Mouse (Mus musculus) forelimb bud, embryonic 11.5 days (tissue): Measurements from ENCODE around the gene Lypd6b.

Experiments
- DNase-seq: peaks from one replicate; pipeline ENCODE4 v3.0.0-alpha.2; 2012; ENCODE audit warnings: low read depth, low spot score

The Lypd6b gene

DNA sequence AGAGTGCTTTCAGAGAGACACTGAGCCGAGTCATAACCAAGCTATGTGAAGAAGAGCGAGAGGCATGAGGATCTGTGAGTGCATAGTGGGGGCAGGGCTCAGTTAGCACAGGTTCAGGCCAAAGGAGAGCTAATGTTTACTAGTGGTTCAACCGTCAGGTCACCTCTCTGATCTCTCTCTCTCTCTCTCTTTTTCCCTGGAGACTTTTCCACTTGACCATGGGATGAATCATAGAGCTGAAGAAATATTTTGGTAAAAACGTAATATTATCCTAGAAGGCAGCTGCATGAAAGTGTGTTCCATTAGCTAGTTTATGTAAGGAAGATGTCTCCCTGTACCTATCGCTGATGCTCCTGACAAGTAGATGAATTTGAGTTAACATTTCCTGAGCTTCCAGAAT, 30.6 kb downstream of the Lypd6b start:
- DNase-seq, result no peak

- no peak for DNase-seq
Measured at GRCm38 (mm10) chr2:49822312-49822711, 34.8 kb downstream of the Lypd6b start.

DNA sequence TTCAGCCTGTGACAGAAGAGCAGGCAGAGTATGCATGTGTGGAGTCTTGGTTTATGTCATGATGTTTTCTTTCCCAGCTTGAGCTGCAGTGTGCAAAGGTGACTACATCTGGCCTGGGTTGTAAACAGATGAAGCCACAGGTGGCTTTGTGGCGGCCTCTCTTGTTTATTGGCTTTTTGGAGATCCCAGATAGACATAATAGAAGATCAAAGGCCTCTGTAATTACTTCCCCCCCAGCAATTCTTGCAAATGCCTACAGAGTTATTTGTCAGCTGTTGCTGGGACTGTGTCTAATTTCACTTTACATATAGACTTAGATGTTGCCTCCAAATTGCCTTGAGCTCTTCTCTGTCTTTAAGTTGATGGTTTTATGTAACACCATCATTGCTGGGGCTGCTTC, 38.1 kb downstream of the Lypd6b start:
- peak; percentile 51 for DNase-seq

DNA sequence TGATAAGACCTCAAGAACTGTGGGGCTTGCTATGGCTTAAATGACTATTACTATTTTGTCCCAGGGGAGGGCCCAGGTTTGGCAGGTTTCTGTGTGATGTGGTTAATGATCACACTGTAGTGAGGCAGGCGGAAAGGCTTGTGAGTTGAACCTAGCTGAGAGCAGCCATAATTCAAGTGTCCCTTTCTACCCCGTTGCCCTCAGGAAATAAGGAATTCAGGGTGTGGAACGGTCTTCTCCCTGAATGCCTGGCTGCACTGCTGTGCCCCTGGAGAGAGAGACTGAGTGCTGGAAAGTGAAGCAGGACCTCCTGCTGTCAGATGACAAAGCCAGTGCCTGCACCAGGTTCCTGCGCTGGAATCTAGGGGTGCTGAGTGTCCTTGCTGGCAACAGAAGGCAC, 40.3 kb downstream of the Lypd6b start:
- no peak for DNase-seq

GRCm38 (mm10) chr2:49830369-49830768, 42.9 kb downstream of the Lypd6b start:
- DNase-seq, result no peak

GRCm38 (mm10) chr2:49832277-49832803, 44.9 kb downstream of the Lypd6b start:
- DNase-seq, result no peak

DNA sequence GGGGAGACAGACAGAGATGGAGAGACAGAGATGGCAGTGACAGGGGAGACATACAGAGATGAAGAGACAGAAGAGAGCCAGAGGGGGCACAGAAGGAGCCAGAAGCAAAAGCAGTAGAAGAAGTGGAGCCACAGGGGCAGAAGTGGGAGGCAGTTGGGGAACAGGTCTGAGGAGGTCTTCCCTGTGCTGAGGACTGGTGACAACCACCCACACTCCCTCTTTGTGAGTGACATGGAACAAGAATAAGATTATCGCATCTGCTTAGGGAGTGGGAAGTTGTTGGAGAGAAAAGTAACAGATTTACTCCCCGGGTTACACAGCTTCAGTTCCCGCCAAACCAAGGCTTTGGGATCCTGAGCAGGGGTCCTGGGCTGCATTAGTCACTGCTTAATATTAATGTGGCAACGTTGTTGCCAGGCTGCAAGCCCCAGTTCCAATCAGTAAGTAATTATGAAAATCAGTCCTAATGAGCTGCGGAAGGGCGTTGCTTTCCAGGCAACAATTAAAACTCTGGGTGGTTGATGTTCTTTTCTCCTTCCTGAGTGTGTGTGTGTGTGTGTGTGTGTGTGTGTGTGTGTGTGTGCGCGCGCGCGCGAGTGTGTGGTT, 50.1 kb downstream of the Lypd6b start:
- DNase-seq, result no peak

DNA sequence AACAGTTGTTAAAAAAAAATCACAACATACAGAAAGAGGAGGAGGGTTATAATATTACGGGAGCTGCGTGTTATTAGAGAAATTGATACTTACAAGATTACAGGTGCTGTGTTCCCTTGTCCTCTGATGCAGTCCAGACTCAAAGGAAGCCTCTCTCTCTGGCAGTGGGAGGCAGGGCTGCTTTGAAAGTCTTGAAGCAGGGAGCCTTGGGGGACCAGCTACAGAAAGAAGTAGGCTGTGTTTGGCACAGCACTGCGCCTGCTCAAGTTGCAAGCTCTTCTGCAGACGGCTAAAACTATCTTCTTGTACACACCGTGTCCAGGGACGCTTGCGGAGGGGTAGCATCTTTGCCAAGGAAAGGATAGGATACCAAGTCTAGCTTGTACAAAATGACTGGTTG, 51.1 kb downstream of the Lypd6b start:
- no peak for DNase-seq

DNA sequence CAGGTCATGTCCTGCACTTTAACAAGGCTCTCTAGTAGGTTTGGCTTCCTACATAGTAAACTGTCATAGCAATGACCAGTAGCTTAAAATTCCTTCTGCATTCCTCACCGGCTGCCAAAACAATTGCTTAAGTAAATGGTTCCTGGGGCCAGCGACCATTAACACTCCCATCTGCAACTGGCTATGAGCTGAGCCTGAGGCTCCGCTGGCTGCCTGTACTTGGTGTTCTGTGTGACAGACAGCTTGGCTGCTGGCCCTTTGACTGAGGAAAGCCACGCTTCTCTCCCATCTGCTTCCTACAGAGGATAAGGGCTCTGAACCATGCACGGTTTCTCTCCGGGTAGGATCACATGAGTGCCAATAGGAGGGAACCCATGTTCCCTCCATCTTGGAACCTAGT, 53.1 kb downstream of the Lypd6b start:
- DNase-seq, result peak; percentile 31

GRCm38 (mm10) chr2:49841089-49841488, 53.6 kb downstream of the Lypd6b start:
- no peak for DNase-seq

GRCm38 (mm10) chr2:49845104-49845503, 57.6 kb downstream of the Lypd6b start:
- no peak for DNase-seq

- no peak for DNase-seq
Measured at GRCm38 (mm10) chr2:49846097-49846496, 58.6 kb downstream of the Lypd6b start.

DNA sequence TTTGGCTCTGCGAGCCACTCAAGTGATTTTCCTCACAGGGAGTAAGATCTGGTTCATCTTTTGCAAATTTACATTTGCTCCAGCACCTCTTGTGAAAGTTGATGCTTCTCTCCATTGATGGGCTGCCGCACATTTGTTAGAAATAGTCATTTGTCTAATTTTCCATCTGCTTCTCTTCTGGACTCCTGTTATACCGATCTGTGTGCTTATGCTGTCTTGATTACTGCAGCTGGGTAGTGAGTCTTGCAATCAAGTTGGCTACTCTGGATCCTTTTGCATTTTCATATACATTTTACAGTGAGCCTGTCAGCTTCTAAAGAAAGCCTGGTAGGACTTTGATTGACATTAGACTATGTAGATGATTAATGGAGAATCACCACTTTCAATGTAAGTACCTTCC, 59.4 kb downstream of the Lypd6b start:
- no peak for DNase-seq

DNA sequence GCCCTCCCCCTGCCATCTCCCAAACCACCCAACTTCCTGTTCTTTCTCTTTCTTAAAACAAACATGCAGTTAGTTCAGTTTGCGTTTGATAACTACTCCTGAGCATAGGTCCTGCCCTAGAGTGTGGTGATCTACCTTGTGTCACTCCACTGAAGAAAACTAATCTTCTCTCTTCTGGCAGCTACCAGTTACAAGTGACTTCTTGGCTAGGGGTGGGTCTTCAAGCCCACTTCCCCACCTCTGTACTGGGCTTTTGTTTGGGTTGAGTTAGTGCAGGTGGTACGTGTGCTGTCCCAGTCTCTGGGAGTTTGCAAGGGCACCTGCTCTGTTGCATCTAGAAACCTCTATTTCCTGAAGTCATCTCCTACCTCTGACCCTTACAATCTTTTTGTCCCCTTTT, 60.3 kb downstream of the Lypd6b start:
- no peak for DNase-seq

- DNase-seq, result no peak
Measured at GRCm38 (mm10) chr2:49849771-49850170, 62.3 kb downstream of the Lypd6b start.

- no peak for DNase-seq
Measured at GRCm38 (mm10) chr2:49851977-49852376, 64.5 kb downstream of the Lypd6b start.

DNA sequence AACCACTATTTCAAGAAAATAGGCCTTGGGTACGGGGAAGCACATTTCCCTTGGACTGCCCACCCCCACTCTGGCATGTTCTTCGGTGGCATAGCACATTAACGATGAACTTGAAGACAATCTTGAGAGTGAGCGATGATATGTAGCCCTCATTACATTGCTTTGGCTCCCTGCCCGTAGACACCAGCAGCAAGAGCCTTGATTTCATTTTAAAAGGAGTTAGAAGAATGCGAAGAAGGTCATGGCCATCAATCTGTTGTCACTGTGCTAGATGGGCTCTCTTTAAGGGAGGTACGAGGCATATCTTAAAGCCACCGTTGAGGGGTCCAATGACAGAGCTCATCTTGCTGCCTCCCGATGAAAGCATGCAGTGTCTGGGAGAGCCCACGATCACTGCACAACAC, 68.7 kb downstream of the Lypd6b start:
- DNase-seq, result no peak

GRCm38 (mm10) chr2:49856584-49856983, 69.1 kb downstream of the Lypd6b start:
- no peak for DNase-seq

DNA sequence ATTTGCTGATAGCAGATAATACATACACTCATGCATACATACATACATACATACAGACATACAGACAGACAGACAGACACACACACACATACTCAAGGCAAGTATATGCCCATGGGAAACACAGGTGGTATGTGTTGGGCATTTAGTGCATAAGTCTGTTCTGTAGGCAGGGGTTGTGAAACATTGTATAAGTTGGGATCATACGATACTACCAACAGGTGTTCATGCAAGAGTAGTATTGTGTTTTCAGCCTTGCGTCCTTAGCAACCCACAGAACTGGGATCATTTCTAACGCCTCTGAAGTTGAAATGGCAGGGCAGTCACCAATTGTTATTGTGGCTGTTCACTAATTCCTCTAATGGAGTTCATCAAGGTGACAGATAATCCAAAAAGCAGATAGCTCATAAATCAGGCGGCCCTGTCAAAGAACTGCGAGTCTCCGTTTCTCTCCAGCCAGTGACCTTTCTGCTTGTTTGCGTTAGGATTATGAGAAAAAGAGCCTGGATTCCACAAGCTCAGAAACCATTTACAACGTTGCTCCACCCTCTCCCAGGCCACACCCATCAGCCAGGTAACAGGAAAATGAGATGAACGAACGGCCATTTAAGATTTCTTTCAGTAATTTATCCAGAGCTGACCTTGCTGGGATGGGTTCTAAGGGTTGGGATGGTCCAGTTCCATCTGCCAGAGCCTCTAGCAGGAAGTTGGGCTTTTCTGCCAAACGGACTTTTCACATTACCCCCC, 72.9 kb downstream of the Lypd6b start:
- DNase-seq, result no peak

DNA sequence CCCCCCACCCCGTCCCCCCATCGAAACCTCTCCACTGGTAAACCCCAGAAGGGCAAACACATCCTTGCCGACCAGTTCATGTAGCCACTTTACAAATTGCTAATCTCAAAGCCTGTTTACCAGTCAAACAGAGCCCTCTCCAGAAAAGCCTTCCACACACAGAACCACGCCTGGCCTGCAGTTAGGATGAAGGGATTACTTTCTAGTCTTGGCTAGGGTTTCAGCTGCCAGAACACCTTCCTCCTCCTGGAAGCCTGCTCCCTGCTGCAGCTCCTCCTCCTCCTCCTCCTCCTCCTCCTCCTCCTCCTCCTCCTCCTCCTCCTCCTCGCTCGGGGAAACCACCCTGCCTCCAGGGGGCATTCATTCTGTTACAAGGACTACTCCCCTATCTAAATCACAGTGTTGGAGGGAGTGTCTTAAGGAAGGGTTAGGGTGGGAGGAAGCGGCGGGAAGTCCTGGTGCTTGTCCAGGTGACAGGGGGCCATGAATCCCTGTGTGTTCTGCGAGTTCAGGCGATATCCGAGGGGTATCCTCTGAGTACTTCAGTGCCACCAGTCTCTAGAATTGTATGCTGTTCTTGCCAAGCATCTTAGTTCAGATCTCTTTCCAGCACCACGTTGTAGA, 73.6 kb downstream of the Lypd6b start:
- DNase-seq, result no peak

DNA sequence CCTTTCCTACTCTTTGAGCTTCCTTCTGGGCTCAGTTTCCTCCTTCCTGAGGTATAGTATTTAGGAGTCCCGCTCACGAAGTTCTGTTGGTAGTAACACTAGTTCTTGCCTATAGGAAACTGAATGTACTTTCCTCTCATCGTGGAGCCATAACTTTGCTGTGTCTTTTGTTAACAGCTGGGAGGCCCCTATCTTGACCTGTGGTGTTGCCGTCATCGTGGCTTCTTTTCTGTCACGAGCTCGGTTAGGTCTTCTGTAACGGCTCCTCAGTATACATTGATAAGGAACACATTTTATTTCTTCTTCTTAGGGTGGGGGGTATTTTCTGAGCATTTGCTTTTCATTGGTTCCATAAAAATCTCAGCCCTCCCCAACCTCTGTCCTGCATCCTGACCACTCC, 74.2 kb downstream of the Lypd6b start:
- no peak for DNase-seq

DNA sequence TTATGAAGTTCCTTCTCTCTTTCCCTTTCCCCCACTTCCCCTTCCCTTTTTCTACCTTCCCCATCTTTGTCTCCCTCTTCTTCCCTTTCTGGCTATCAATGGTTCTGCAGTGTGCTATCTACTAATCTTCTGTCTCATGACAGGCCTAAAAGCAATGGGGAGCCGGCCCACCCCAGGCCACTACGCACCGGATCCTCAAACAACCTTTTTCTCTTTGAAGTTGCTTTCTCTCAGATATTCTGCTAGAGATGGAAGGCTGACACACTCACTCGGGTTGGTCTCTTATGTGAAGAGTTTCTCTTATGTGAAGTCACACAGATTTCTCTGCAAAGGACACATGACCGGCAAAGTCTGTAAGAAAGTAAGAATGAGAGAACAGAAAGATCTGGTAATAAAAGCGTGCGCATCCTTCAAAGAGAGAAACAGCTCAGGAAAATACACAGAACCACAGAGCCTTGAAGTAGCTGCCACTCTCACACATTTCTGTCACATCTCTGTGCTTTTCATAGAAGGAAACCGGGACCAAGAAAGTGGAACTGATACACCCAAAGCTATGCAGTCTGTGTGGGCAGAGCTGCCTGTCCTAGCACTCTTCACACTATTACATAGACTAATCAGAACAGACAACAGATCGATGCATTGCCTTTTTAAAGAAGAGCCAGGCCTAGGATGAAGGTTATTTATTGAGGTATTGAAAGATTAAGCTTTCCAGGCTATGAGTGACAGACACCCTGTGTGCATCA, 80.8 kb downstream of the Lypd6b start:
- DNase-seq, result no peak
